Mouse (Mus musculus) thymus, postnatal 10 days (tissue): ENCODE measurements around the gene Hexim1.

Source experiments
- DNase-seq, 2 experiments: peaks; one replicate each; pipeline ENCODE4 v3.0.0; 2021; ENCODE audit warnings: low spot score in 2 of 2

Gene Hexim1

GRCm38 (mm10) chr11:103118866-103119265 is 2.8 kb downstream of the Hexim1 start:
- no peak for DNase-seq

DNA sequence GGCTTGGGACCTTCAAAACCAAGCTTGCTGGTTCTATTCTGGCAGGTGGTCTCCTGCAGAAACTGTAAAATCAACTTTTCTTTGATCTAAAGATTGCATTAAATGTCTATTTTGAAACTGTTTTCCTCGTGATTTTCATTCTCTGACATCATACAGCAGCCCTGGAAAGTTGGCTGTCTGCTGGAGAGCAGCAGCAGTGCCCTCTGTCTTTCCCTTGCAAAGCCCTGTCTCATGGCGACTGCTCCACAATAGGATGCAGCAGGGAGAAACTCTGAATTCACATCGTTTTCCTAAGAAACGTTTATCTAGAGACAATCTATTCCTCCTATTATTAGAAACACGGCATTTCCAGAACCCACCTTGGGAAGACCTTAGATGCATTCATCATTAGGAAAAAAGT is 3.6 kb downstream of the Hexim1 start:
- no peak for DNase-seq

- no peak for DNase-seq
Measured at GRCm38 (mm10) chr11:103120315-103120714, 4.3 kb downstream of the Hexim1 start.

GRCm38 (mm10) chr11:103131701-103132575 is 15.9 kb downstream of the Hexim1 start, which contains the start of gene Hexim2:
Gene Hexim2 (plus strand): TSS chr11:103132429.
- peak; percentile 44 to 56 for DNase-seq

GRCm38 (mm10) chr11:103132576-103133455 is 16.8 kb downstream of the Hexim1 start:
- DNase-seq, result peak; percentile 100

GRCm38 (mm10) chr11:103133456-103134185 is 17.6 kb downstream of the Hexim1 start:
- DNase-seq, result no peak

DNA sequence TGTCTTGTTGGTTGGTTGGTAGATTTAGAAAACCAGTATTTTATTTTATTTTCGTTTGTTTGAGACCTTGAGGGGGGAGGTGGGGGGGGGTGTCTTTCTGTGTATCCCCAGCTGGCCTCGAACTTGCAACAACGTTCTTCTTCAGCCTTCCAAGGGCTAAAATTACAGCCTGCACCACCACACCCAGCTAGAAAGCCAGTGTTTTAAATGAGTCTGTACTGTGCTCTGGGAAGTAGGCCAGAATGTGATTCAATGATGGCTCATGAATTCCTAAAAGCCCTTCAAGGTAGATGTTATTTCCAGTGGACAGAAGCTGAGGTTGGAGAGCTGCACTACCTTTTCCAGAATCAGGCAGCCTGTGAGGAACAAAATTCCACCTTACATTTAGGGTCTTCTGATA is 18.2 kb downstream of the Hexim1 start:
- DNase-seq, result no peak

- DNase-seq, result no peak
Measured at GRCm38 (mm10) chr11:103136039-103136577, 20.1 kb downstream of the Hexim1 start.

DNA sequence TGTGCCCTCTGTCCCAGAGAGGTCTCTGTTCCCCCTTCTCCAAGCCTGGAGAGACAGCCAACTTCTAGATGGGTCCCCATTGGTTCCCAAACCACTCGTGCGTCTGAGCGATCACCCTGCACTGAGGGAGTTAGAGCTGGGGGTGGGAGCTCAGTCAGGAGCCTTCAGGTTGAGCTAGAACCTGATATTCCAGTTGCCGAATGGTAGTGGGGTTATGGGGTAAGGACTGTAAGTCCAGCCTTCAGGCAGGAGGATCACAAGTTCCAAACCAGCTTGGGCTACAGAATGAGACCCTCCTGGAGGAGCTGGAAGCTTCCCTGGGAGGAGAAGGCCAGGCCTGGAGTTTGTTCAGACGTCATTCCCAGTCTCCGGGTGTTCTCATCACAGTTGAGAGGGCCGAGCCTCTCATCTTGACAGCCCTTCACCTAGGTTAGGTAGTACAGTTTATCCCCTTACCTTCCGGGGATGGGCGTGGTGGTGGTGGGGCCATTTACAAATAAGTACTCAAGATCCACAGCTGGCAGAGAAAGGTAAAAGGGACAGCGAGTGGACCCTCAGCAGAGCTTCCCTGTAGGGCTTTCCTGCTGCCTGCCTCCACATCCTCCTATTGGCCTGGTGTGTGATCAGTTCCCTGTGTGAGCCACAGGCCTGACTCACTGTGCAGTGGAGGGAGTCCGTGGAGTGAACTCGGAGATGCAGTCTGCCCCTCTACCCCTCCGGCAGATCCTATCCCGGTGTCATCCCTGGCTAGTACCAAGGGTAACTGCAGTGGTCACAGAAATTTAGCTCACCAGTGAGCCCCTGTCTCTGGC is 24.1 kb downstream of the Hexim1 start:
- DNase-seq, result no peak

GRCm38 (mm10) chr11:103140763-103141100 is 24.7 kb downstream of the Hexim1 start:
- no peak for DNase-seq

DNA sequence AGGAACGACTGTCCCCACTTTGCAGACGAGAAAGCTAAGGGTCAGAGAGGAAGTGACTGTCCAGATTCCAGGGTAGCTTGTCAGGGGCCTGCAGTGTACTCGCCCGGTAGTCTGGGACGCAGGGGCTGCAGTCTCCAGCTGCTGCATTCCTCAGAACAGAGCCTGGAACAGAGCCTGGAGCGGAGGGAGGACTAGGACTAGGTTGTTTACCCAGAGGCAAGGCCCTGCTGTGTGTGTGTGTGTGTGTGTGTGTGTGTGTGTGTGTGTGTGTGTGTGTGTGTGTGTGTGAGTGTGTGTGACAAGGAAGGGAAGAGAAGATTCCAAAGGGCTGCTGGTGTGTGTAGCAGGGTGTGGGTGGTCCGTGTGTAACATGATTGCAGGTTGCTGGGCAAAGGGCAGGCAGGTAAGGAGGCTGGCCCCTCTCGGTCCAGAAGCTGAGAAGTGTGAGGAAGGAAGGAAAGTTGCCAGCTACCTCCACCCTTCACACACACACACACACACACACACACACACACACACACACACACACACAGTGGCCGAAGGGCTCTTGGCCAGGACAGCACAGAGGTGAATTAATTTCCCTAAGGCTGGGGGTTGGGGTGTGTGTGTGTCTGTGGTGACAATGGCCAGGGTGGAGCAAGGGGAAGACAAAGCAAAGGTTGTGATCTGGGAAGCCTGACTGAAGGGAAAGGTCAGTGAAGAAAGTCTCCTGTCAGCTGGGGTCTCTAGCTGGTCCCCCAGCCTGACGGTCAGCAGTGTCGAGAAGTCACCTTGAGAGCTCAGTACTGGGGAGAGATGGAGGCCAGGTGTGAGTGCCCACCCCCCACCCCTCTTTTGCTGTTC is 25.3 kb downstream of the Hexim1 start:
- no peak for DNase-seq

DNA sequence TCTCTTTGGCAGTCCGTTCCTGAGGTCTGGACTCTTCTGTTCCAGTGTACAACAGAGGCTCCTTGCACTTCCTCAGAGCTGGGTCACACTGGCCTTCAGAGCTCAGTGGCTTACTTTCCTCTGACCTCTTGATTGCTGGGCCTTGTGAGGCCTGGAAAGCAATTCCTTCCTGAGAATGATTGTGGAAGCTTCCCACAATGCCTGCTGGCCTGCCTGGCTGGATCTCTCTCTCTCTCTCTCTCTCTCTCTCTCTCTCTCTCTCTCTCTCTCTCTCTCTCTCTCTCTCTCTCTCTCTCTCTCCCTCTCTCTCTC is 25.9 kb downstream of the Hexim1 start:
- no peak for DNase-seq

DNA sequence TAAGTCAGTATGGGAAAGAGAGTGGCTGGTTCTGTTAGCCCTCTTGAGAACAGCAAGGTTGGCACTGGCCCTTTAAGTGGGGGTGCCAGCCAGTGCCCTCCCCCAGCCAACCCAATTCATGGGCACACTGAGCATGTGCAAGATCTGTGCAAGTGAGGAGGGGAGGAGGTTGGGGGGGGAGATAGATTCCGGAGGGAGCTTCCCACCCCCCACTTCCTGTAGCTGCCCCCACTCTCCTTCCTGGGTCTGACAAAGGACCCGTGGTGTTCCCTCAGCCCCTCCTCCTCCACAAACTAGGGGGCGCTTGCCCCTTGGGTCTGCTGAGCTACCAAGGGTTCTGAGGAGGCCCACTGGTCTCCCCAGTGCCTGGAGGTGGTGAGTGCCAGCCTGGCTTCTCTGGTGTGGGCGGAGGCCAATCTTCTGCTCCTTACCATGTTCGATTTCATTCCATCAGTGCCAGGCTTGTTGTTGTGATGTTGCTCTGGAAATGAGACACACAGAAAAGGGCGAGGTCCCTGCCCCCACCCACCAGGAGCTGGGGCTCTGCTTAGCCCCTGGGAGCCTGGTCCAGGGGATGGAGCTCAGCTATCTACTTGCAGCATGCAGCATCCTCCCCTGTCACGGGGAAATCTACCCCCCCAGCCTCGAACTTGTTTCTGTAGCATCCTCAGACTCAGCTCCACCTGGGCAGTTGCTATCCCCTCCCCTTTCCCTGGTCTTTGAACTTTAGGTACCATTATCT is 26.6 kb downstream of the Hexim1 start:
- DNase-seq, result peak; percentile 73 to 80

GRCm38 (mm10) chr11:103144309-103145285 is 28.6 kb downstream of the Hexim1 start:
- DNase-seq, result no peak

GRCm38 (mm10) chr11:103146386-103146785 is 30.4 kb downstream of the Hexim1 start:
- no peak for DNase-seq

GRCm38 (mm10) chr11:103147766-103148165 is 31.7 kb downstream of the Hexim1 start:
- DNase-seq, result no peak

DNA sequence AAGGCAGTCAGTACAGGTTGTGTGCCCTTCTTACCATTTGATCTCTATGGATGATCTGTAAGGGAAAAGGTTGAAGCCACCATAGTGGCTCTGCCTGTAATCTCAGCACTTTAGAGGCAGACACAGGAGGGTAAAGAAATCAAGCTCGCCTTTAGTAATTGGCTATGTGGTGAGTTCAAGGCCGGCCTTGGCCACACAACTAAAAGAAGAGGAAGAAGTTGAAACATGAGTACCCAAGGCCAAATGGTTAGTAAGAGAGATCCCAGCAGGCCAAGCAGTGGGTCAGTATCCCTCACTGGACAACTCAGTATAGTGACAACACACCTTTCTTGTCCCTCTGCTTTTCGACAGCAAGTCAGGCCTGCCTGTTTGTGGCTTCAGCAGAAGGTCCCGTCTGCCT is 33.7 kb downstream of the Hexim1 start:
- no peak for DNase-seq
